In genomic region chr9:106369801-106370485, GRCm38 (mm10) we compare ENCODE assay signal across 8 mouse cellular contexts. TPM values are rescaled to one million over a fixed set of nuclear protein-coding genes. Genes with fewer than 3 reads are reported as not detected.
DNase-seq lines count a peak whose midpoint lies in the region; ATAC-seq and TF ChIP-seq lines count a peak whose summit lies in the region.

No protein-coding gene starts in this region.

- TF ChIP-seq POLR2A in liver, adult 2 months (IDR thresholded peaks at IDR 0.05; ENCODE audit: extremely low read depth, insufficient read depth, low read length): no peak
- no peak for TF ChIP-seq POLR2A in kidney, adult 2 months (IDR thresholded peaks at IDR 0.05; ENCODE audit: low read depth, low read length)

- no peak for DNase-seq in liver, adult 2 months (ENCODE audit: extremely low read depth, low read depth, low spot score)
- DNase-seq in liver: no peak
- DNase-seq in brain, adult 2 months (ENCODE audit: low read depth, low spot score): peak; percentile 75
- DNase-seq in heart, adult 18-20 months: peak; percentile 74 to 76
- DNase-seq in kidney, adult 2 months: peak; percentile 56
- peak; percentile 34 for DNase-seq in midbrain, embryonic 10.5 days (ENCODE audit: low spot score)
- no peak for DNase-seq in thymus, postnatal 36 days

- H3K36me3 ChIP-seq in liver, adult 2 months (ENCODE audit: control insufficient read depth, insufficient read depth, low read length): 0 out of 2 replicates have a peak, but pooled peaks cover 5% of the 10 kb centered on the region
- H3K36me3 ChIP-seq in kidney, adult 2 months (ENCODE audit: control insufficient read depth, insufficient read depth, low read length): peaks cover 5% of the 10 kb centered on the region; the same call in 1 of the 2 replicates
- peaks cover 44% of the 10 kb centered on the region for H3K36me3 ChIP-seq in midbrain, embryonic 10.5 days

- no peaks in the 10 kb centered on the region for H3K9me3 ChIP-seq in midbrain, embryonic 10.5 days (replicated peaks)

- no peak for TF ChIP-seq CTCF in liver, adult 2 months (IDR thresholded peaks at IDR 0.05; ENCODE audit: low read depth, low read length)
- TF ChIP-seq CTCF in kidney, adult 2 months (conservative IDR thresholded peaks at IDR 0.05; ENCODE audit: insufficient read depth, insufficient read length, low read depth, low read length): no peak

- ATAC-seq in inflammation-experienced regulatory T-cells, adult 6 months: no peak

- 38% methylated on average over 11 of the region's 11 CpGs for WGBS in liver, adult 2 months
- 5% methylated on average over 11 of the region's 11 CpGs for WGBS in kidney, adult 2 months
- 7% methylated on average over 11 of the region's 11 CpGs for WGBS in midbrain, embryonic 10.5 days

- peak overlapping the region; percentile 71 for H3K9ac ChIP-seq in liver, adult 2 months (ENCODE audit: low read depth, low read length)

- H3K79me2 ChIP-seq in liver, adult 2 months (ENCODE audit: control insufficient read depth, insufficient read depth, low read length): peaks cover 5% of the 10 kb centered on the region; the same call in 1 of the 2 replicates

- H3K27ac ChIP-seq in liver, adult 2 months (replicated peaks; ENCODE audit: insufficient read depth, low read depth, low read length): peak overlapping the region; percentile 31
- peak overlapping the region; percentile 58 for H3K27ac ChIP-seq in kidney, adult 2 months (ENCODE audit: insufficient read depth, low read depth, low read length)
- H3K27ac ChIP-seq in midbrain, embryonic 10.5 days (replicated peaks): peak overlapping the region; percentile 96

- peak overlapping the region; percentile 74 for H3K4me3 ChIP-seq in liver, adult 2 months (ENCODE audit: insufficient read depth, low read depth, low read length)
- peak overlapping the region; percentile 66 for H3K4me3 ChIP-seq in kidney, adult 2 months (ENCODE audit: insufficient read depth, low read depth, low read length)
- peak overlapping the region; percentile 88 for H3K4me3 ChIP-seq in midbrain, embryonic 10.5 days

- peaks cover 9% of the 10 kb centered on the region for H3K4me1 ChIP-seq in liver, adult 2 months (ENCODE audit: control insufficient read depth, insufficient read depth, low read length)
- H3K4me1 ChIP-seq in kidney, adult 2 months (ENCODE audit: control insufficient read depth, insufficient read depth, low read length): peaks cover 14% of the 10 kb centered on the region
- peaks cover 61% of the 10 kb centered on the region for H3K4me1 ChIP-seq in midbrain, embryonic 10.5 days

- no peaks in the 10 kb centered on the region for H3K27me3 ChIP-seq in liver, adult 2 months (ENCODE audit: control insufficient read depth, insufficient read depth, low read length)
- no peaks in the 10 kb centered on the region for H3K27me3 ChIP-seq in kidney, adult 2 months (replicated peaks; ENCODE audit: control insufficient read depth, insufficient read depth, low read length)
- peaks cover 15% of the 10 kb centered on the region for H3K27me3 ChIP-seq in midbrain, embryonic 10.5 days (ENCODE audit: low read depth, poor library complexity, severe bottlenecking)

RNA-seq across cellular contexts. Expression of gene Dusp7, which starts 1.5 kb away (rescaled TPM):
- total RNA-seq in liver, adult 2 months (2014; rRNA removed): 1.8 and 2.5 TPM in 2 replicates
- 7.7 and 10.1 TPM in 2 replicates for polyA plus RNA-seq in liver, adult 2 months (2012; rRNA removed)
- total RNA-seq in heart, adult 18-20 months (2021): 10 to 100 TPM; 45.5 to 46.2 TPM
- 38.8 and 44.1 TPM in 2 replicates for polyA plus RNA-seq in kidney, adult 2 months (2012; rRNA removed)
- polyA plus RNA-seq in midbrain, embryonic 10.5 days (2016; fragmentation: Nextera tagmentation; extraction: Ambion mirVana): 11.4 and 14.1 TPM in 2 replicates
- 10 to 100 TPM; 20.2 to 22.2 (median 21.4) TPM for polyA plus RNA-seq in inflammation-experienced regulatory T-cells, adult 6 months (2017; shearing (Covaris generic))

RNA-seq across cellular contexts. Expression of gene Rpl29, which starts 59.3 kb away (rescaled TPM):
- total RNA-seq in liver, adult 2 months (2014; rRNA removed): 182 and 210 TPM in 2 replicates
- polyA plus RNA-seq in liver, adult 2 months (2012; rRNA removed): 230 and 232 TPM in 2 replicates
- 100 to 1,000 TPM; 272 to 273 TPM for total RNA-seq in heart, adult 18-20 months (2021)
- 452 and 521 TPM in 2 replicates for polyA plus RNA-seq in kidney, adult 2 months (2012; rRNA removed)
- polyA plus RNA-seq in midbrain, embryonic 10.5 days (2016; fragmentation: Nextera tagmentation; extraction: Ambion mirVana): 872 and 1,015 TPM in 2 replicates
- 1,000 to 10,000 TPM; 1,038 to 1,832 (median 1,102) TPM for polyA plus RNA-seq in inflammation-experienced regulatory T-cells, adult 6 months (2017; shearing (Covaris generic))

Comparison
In these comparisons a context has a peak if more than half of its experiments do, and no peak if none do; other contexts are left out.
1. DNase-seq: peak in brain, adult 2 months (single experiment), heart, adult 18-20 months (2 of 2), kidney, adult 2 months (single experiment) and midbrain, embryonic 10.5 days (single experiment); none in liver, adult 2 months (single experiment), liver (single experiment) and thymus, postnatal 36 days (0 of 2).
2. H3K27ac ChIP-seq: peak in every context shown above with its lines; median percentile 96 in midbrain, embryonic 10.5 days; 58 in kidney, adult 2 months; 31 in liver, adult 2 months.
3. Peak in every context shown above with its lines, with median percentiles within 50 percentile points of each other: H3K4me3 ChIP-seq.